25 mouse cellular contexts compared by ENCODE assay signal in genomic region chr7:63876640-63877039, GRCm38 (mm10). TPM values are rescaled to one million over a fixed set of nuclear protein-coding genes. Genes with fewer than 3 reads are reported as not detected.
"Had no signal": no experiment of that assay in that cellular context is flagged by ENCODE, and none has a peak within 500 bp of the region (broad histone marks: within the 10 kb centered on the region; RNA-seq: fewer than 3 reads in every experiment).

No protein-coding gene starts in this region.

- H3K27ac ChIP-seq: left cerebral cortex, adult 2 months; limb, embryonic 15.5 days; liver, embryonic 15.5 days; macrophage; midbrain, embryonic 13.5 days; neural tube, embryonic 12.5 days; stomach, embryonic 15.5 days had no signal

- DNase-seq: kidney, adult 8-10 months; kidney, postnatal 10 days; lung, embryonic 14.5 days; lung, postnatal 14 days; retina, postnatal 1 day; right cerebral cortex, postnatal 4 days; spleen, adult 18-20 months; thymus, adult 2 months; thymus, postnatal 25 days had no signal

- ATAC-seq: midbrain, embryonic 13.5 days had no signal

- H3K36me3 ChIP-seq: limb, embryonic 15.5 days; liver, embryonic 15.5 days; midbrain, embryonic 13.5 days; neural tube, embryonic 12.5 days; stomach, embryonic 15.5 days had no signal

- H3K4me1 ChIP-seq: neural tube, embryonic 12.5 days; stomach, embryonic 15.5 days had no signal

- H3K9me3 ChIP-seq: limb, embryonic 15.5 days; liver, embryonic 15.5 days; midbrain, embryonic 13.5 days; neural tube, embryonic 12.5 days; stomach, embryonic 15.5 days had no signal

- H3K4me2 ChIP-seq: limb, embryonic 15.5 days; lung, embryonic 14.5 days; midbrain, embryonic 13.5 days; neural tube, embryonic 12.5 days; stomach, embryonic 15.5 days had no signal

- H3K4me3 ChIP-seq: left cerebral cortex, adult 2 months; limb, embryonic 15.5 days; liver, embryonic 15.5 days; midbrain, embryonic 13.5 days; neural tube, embryonic 12.5 days; stomach, embryonic 15.5 days had no signal

- H3K27me3 ChIP-seq: limb, embryonic 15.5 days; midbrain, embryonic 13.5 days; neural tube, embryonic 12.5 days; stomach, embryonic 15.5 days had no signal

- H3K9ac ChIP-seq: limb, embryonic 15.5 days; liver, embryonic 15.5 days; lung, embryonic 14.5 days; midbrain, embryonic 13.5 days; neural tube, embryonic 12.5 days; stomach, embryonic 15.5 days had no signal

RNA-seq across cellular contexts. Expression of gene E030018B13Rik, which starts 40.0 kb away (rescaled TPM):
- total RNA-seq: layer of hippocampus, adult 8-10 months; layer of hippocampus, postnatal 14 days; left cerebral cortex, adult 2 months; left cerebral cortex, postnatal 25 days; midbrain, postnatal 0 days had no signal
- polyA plus RNA-seq: intestine, embryonic 16.5 days; large intestine, adult 2 months; limb, embryonic 11.5 days; limb, embryonic 15.5 days; liver, embryonic 15.5 days; macrophage; midbrain, postnatal 0 days; testis, adult 2 months; thymus, adult 2 months; urinary bladder, adult 2 months had no signal
